Mouse (Mus musculus): ENCODE measurements around the gene Lrguk. TPM values are rescaled to one million over a fixed set of nuclear protein-coding genes. Genes with fewer than 3 reads are reported as not detected.
A peak's percentile ranks its signal among the peaks of the same experiment; 100 is the strongest.

Lrguk gene
- polyA plus RNA-seq, 1 experiment from 2014 or later = 2.7 TPM

- no peak for TF ChIP-seq CTCF (IDR thresholded peaks at IDR 0.05)
- H3K27me3 ChIP-seq = no peaks in the 10 kb centered on the region
- POLR2A ChIA-PET = no interaction called here
- in situ Hi-C loops (cut with MboI; ENCODE audit: low pct_unique_long_range_greater_than_20kb) = no loop called here
- ATAC-seq = no peak
- no peak for DNase-seq (ENCODE audit: low read depth, low spot score)
- CTCF ChIA-PET = interaction anchor here (1.4 kb wide), 1 partner anchor 20 kb away, joined by 3 read pairs; no protein-coding TSS in a partner anchor
Observed at GRCm38 (mm10) chr6:34066790-34067189, 37.5 kb downstream of the Lrguk start.

GRCm38 (mm10) chr6:34067271-34067670 lies 38.0 kb downstream of the Lrguk start:
- no peak for TF ChIP-seq CTCF (IDR thresholded peaks at IDR 0.05)
- POLR2A ChIA-PET = no interaction called here
- no peaks in the 10 kb centered on the region for H3K27me3 ChIP-seq
- in situ Hi-C loops (cut with MboI; ENCODE audit: low pct_unique_long_range_greater_than_20kb) = no loop called here
- CTCF ChIA-PET = interaction anchor here (1.4 kb wide), 1 partner anchor 20 kb away, joined by 3 read pairs; no protein-coding TSS in a partner anchor
- DNase-seq (ENCODE audit: low read depth, low spot score) = no peak
- no peak for ATAC-seq

GRCm38 (mm10) chr6:34071936-34072335 lies 42.7 kb downstream of the Lrguk start:
- TF ChIP-seq CTCF (IDR thresholded peaks at IDR 0.05) = no peak
- DNase-seq (ENCODE audit: low read depth, low spot score) (no peak), ATAC-seq (no peak)
- CTCF ChIA-PET = interaction anchor here (1.2 kb wide), 1 partner anchor 13 kb away, joined by 3 read pairs; no protein-coding TSS in a partner anchor
- in situ Hi-C loops (cut with MboI; ENCODE audit: low pct_unique_long_range_greater_than_20kb) = no loop called here
- POLR2A ChIA-PET = no interaction called here
- no peaks in the 10 kb centered on the region for H3K27me3 ChIP-seq

- H3K27me3 ChIP-seq = no peaks in the 10 kb centered on the region
- in situ Hi-C loops (cut with MboI; ENCODE audit: low pct_unique_long_range_greater_than_20kb) = no loop called here
- POLR2A ChIA-PET = no interaction called here
- CTCF ChIA-PET = no interaction called here
- ATAC-seq = no peak
- TF ChIP-seq CTCF (IDR thresholded peaks at IDR 0.05) = no peak
- no peak for DNase-seq (ENCODE audit: low read depth, low spot score)
Observed at GRCm38 (mm10) chr6:34073931-34074442, 44.7 kb downstream of the Lrguk start.

GRCm38 (mm10) chr6:34075520-34075919 lies 46.3 kb downstream of the Lrguk start:
- DNase-seq (ENCODE audit: low read depth, low spot score) = no peak
- POLR2A ChIA-PET = no interaction called here
- H3K27me3 ChIP-seq = no peaks in the 10 kb centered on the region
- no peak for ATAC-seq
- TF ChIP-seq CTCF (IDR thresholded peaks at IDR 0.05) = no peak
- CTCF ChIA-PET = no interaction called here
- in situ Hi-C loops (cut with MboI; ENCODE audit: low pct_unique_long_range_greater_than_20kb) = no loop called here

- TF ChIP-seq CTCF (IDR thresholded peaks at IDR 0.05) = no peak
Observed at GRCm38 (mm10) chr6:34083471-34083870, 54.2 kb downstream of the Lrguk start.

GRCm38 (mm10) chr6:34087701-34088100 lies 58.5 kb downstream of the Lrguk start:
- ATAC-seq (no peak), DNase-seq (ENCODE audit: low read depth, low spot score) (no peak)
- H3K27me3 ChIP-seq = peaks cover 3% of the 10 kb centered on the region
- ChIA-PET POLR2A (no interaction called here), CTCF (no interaction called here)
- in situ Hi-C loops (cut with MboI; ENCODE audit: low pct_unique_long_range_greater_than_20kb) = no loop called here
- TF ChIP-seq CTCF (IDR thresholded peaks at IDR 0.05) = no peak

More at GRCm38 (mm10) chr6:34083471-34083870, 54.2 kb downstream of the Lrguk start:
- DNase-seq (ENCODE audit: low read depth, low spot score) (peak; percentile 24), ATAC-seq (no peak)
- ChIA-PET POLR2A (no interaction called here), CTCF (no interaction called here)
- in situ Hi-C loops (cut with MboI; ENCODE audit: low pct_unique_long_range_greater_than_20kb) = no loop called here
- H3K27me3 ChIP-seq = no peaks in the 10 kb centered on the region

GRCm38 (mm10) chr6:34088986-34089385 lies 59.7 kb downstream of the Lrguk start:
- CTCF ChIA-PET = interaction anchor here (1.3 kb wide), 1 partner anchor 19 kb away, joined by 3 read pairs; no protein-coding TSS in a partner anchor
- POLR2A ChIA-PET = no interaction called here
- TF ChIP-seq CTCF (IDR thresholded peaks at IDR 0.05) = no peak
- ATAC-seq = no peak
- peaks cover 8% of the 10 kb centered on the region for H3K27me3 ChIP-seq
- no peak for DNase-seq (ENCODE audit: low read depth, low spot score)
- in situ Hi-C loops (cut with MboI; ENCODE audit: low pct_unique_long_range_greater_than_20kb) = no loop called here

- TF ChIP-seq CTCF (IDR thresholded peaks at IDR 0.05) = no peak
- peaks cover 8% of the 10 kb centered on the region for H3K27me3 ChIP-seq
- DNase-seq (ENCODE audit: low read depth, low spot score) = no peak
- CTCF ChIA-PET = no interaction called here
- POLR2A ChIA-PET = interaction anchor here (0.5 to 1.0 kb wide), 2 partner anchors 21 to 97 kb away, joined by 3 to 5 read pairs; no protein-coding TSS in a partner anchor
- no peak for ATAC-seq
- in situ Hi-C loops (cut with MboI; ENCODE audit: low pct_unique_long_range_greater_than_20kb) = no loop called here
Observed at GRCm38 (mm10) chr6:34091537-34091936, 62.3 kb downstream of the Lrguk start.

- no peak for ATAC-seq
- in situ Hi-C loops (cut with MboI; ENCODE audit: low pct_unique_long_range_greater_than_20kb) = no loop called here
- CTCF ChIA-PET = no interaction called here
- POLR2A ChIA-PET = no interaction called here
- peaks cover 6% of the 10 kb centered on the region for H3K27me3 ChIP-seq
- no peak for TF ChIP-seq CTCF (IDR thresholded peaks at IDR 0.05)
- DNase-seq (ENCODE audit: low read depth, low spot score) = no peak
Observed at GRCm38 (mm10) chr6:34096274-34096673, 67.0 kb downstream of the Lrguk start.

GRCm38 (mm10) chr6:34096905-34097304 lies 67.7 kb downstream of the Lrguk start:
- no peak for TF ChIP-seq CTCF (IDR thresholded peaks at IDR 0.05)
- ChIA-PET POLR2A (no interaction called here), CTCF (no interaction called here)
- H3K27me3 ChIP-seq = peaks cover 6% of the 10 kb centered on the region
- in situ Hi-C loops (cut with MboI; ENCODE audit: low pct_unique_long_range_greater_than_20kb) = no loop called here
- ATAC-seq = no peak
- no peak for DNase-seq (ENCODE audit: low read depth, low spot score)

GRCm38 (mm10) chr6:34099725-34100124 lies 70.5 kb downstream of the Lrguk start:
- in situ Hi-C loops (cut with MboI; ENCODE audit: low pct_unique_long_range_greater_than_20kb) = no loop called here
- TF ChIP-seq CTCF (IDR thresholded peaks at IDR 0.05) = no peak
- ChIA-PET POLR2A (no interaction called here), CTCF (no interaction called here)
- DNase-seq (ENCODE audit: low read depth, low spot score) (no peak), ATAC-seq (no peak)
- H3K27me3 ChIP-seq = no peaks in the 10 kb centered on the region
